Mouse (Mus musculus): ENCODE results near the gene Cldn1.

Cldn1 gene

DNA sequence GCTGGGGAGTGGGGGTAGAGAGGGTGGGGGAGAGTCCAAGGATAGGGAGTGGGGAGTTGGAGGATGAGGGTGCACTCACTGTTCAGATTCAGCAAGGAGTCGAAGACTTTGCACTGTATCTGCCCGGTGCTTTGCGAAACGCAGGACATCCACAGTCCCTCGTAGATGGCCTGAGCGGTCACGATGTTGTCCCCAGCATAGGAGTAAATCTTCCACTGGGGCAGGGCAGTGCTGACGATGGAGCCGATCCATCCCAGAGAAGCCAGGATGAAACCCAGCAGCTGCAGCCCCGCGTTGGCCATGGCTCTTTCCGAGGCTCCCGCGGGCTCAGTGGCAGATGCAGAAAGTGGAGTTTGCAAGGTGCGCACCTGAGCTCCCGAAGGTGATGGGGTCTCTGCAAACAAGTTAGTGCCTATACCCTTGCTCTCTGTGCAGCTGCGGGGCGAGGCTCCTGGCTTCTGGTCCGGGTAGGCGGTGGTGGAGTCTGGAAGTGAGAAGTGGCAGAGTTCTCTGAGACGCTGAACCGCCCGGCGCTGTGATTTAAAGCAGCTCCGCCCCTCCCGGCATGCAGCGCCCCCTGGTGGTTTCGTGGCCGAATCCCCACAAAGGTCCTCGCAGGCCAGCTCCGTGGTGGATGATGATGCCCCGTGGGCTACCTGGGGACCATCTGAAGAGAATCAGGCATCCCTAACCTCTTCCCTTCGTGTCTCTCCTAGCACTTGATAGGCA lies at the start of gene Cldn1:
Gene Cldn1, minus strand, starts transcription at position 517 of the 729 bp plus-strand sequence.
- DNase-seq (ENCODE audit: low spot score) = peak; percentile 54

DNA sequence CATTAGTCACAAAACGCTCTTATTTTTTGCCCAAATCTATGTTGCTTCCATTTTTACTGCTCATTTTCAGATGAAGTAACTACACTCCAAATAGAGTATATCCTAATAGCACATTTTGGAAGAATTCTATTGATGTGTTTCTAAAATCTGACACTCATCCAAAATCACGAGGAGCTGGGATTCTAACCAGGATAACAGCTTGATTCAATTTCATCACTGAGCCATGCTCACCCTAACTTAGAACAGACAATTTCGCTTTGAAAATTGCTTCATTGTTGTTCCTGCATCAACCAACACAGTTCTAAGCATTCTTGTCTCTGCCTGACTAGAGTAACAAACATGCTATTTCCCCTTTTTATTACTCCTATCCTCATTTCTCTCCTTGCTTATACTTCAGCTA lies 47.0 kb upstream of the Cldn1 start:
- no peak for DNase-seq (ENCODE audit: low spot score)

DNA sequence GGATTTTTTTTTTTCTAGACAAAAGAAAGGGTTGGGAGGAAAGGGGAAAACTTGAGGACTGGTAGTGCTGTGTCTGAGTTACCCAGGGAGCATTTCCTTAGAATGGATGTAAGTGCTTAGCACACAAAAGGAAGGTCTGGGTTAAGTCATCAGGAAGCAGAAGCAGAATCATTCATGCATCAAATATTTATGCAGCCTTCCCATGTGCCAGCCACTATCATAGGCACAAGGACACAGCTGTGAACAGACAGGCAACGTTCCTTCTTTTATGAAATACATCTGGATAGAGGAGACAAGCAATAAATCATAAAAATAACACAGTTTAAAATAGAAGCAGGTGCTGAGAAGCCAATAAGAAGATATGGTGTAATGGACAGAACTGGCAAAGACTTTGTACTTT lies 32.4 kb upstream of the Cldn1 start:
- no peak for DNase-seq (ENCODE audit: low spot score)

DNA sequence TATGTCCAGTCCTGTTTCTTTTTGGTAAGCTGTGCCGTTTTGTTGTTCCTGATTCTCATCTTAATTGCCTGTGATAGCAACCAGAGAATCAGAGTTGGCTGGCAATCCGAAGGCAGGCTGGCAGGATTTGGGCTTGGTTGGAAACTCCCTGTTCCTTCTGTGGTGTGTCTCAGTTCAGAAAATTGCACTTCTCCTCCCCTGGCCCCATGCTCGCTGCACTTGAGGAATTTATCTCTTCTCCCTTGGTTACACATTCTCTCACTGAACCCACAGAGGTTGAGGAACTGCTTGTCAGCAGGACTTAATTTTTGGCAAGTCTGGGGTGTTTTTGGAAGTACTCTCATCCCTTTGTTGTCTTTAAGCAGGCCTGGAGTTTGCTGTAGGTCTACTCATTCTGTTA lies 29.3 kb upstream of the Cldn1 start:
- DNase-seq (ENCODE audit: low spot score) = no peak

DNA sequence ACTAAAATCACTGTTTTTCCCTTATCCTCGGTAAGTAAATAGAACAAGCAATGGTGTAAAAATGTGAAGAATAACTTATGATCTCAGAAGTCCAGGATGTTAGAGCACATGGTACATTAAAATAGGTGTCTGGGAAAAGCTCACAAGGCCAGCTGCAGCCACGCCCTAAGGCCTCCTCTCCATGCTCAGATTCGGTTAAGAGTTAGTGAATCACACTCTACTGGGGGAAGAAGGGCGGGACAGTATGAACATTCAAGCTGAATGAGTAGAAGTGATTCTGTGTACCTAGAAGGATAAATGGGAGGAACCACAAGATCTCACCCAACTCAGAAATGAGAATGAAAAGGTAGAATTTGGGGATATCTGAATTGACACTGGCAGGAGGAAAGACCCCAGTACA lies 28.9 kb upstream of the Cldn1 start:
- no peak for DNase-seq (ENCODE audit: low spot score)

DNA sequence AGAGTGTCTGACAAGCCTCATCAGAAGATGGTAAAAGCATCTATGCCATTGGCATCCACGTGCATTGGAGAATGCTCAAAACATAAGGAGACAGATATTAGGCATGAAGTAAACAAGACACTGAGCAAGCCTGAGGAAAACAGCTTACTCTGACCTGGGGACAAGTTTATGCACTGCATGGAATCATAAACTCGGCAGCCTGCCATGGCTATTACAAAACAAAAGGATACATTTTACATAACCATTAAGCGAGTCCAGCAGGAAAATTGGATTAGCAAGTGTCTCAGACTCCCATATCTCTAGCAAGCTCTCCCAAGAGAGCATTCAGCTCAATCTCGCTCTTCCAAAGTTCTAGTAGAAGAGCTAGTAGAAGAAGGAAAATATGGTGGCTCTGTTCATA lies 19.3 kb upstream of the Cldn1 start:
- no peak for DNase-seq (ENCODE audit: low spot score)

DNA sequence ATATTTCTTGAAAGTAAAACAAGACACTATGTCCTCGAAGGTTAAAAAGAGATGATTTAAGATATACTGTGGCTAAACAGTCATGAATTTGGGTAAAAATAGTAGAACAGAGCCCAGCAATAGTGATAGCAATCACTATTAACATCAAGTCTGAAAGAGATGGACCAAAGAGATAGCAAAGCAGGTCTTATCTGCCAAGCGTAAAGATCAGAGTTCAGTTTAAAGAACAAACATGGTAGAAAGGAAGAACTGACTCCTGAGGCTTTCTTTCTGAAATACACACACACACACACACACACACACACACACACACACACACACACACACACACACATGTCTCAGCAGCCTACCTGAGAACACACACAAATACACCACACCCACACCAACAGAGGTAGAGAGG lies 14.5 kb upstream of the Cldn1 start:
- no peak for DNase-seq (ENCODE audit: low spot score)

DNA sequence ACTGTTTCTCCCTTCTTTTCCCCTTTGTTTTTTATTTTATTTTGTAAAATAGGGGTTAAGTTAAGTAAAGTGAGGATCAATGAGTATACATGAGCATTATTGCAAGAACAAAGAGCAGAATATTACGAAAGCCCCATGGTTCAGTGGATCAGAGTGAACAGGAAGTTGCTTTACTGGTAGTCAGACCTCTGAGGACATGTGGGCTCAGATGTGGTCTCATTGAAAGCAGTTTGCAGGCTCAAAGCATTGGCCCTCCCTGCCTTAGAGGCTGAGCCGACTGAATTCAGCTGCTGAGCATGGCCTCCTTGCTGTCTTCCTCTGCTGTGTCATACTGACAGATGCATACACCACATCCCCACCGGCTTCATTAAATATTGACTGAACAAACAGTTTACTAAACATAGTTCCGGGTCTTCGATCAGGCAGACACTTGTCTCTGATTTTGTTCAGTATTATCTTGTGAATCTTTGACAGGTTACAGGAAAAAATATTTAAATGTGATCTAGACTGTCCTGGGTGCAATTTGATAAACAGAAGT lies 12.5 kb upstream of the Cldn1 start:
- no peak for DNase-seq (ENCODE audit: low spot score)

DNA sequence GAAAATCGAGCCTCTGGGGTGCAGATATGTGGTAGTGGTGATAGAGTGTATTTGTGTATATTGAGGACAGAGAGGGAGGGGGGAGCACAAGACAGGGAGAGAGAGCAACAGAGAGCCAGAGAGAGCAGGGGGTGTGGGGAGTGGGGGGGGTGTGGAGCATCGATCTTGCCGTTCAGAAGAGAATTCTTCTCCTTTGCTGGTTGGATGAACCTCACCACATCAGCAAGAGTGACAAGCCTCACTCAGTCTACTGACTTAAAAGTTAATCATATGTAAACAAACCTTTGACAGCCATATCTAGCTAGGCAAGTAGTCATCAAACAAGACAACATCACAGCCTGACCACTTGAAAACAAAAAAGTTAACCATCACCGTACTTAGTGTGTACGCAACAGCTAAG lies 5.5 kb upstream of the Cldn1 start:
- no peak for DNase-seq (ENCODE audit: low spot score)

DNA sequence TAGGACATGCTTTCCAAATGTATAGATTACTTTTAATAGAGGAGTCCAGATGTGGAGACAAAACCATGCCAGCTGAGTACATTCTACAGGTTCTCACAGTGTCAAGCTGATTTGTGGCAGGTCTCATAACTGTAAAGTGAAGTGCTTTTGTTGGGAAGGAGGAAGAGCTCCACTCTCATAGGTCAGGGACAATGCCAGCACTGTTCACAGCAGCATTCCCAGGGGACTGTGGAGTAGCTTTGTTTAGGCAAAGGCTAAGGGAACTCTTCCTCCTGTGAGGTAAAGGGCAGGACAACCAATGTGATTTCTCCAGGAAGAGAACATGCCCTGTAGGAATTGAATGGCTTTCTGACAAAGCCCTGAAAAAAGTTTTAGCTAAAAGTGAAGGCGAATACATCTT lies 1.5 kb downstream of the Cldn1 start:
- DNase-seq (ENCODE audit: low spot score) = no peak

DNA sequence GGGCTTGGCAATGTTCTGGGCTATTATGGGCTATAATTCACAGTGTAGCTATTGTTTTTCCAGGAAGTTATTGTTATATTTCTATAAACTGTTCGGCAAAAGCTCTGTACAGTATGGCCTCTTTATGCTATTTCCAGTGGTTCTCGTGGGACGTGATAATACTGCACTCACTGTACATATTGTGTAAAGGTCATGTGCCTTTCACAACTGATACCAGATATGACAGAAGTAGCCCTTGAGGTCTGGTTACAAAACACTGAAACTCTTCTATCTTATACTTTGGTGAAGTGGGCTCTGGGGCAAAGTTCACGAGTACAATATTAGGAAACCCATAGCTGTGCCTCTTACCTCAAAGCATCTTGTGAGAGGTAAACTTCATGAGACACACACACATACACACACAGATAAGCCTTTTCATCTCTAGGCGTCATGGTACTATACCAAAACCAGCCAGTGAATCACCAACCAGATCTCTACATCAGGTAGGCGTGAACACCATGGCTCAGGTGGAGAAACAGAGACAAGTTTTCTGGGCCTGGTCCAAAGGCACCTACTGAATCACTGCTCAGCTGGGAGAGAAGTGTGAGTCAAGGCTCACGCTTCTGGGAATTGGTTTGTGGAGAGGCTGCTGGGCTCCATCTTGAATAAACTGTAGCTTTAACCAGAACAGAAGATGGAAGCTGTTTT lies 2.5 kb downstream of the Cldn1 start:
- DNase-seq (ENCODE audit: low spot score) = no peak

DNA sequence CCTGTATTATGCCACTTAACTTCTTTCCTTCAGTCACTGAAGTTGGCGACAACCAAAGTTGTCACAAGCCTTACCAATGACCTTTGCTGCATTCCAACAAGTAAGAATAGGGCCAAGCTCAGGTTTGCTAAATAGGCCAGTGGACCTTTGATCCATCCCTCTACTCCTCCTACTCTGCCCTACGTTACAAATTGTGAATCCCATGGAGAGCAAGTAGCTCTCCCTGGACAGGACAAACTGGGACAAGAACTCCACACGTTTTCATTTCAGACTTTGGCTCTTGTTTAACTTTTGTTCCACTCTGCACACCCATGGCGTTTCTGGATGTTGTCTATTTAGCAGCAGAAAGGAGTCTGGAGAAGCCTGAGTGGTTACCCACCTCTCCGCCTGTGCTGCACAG lies 3.5 kb downstream of the Cldn1 start:
- DNase-seq (ENCODE audit: low spot score) = no peak

DNA sequence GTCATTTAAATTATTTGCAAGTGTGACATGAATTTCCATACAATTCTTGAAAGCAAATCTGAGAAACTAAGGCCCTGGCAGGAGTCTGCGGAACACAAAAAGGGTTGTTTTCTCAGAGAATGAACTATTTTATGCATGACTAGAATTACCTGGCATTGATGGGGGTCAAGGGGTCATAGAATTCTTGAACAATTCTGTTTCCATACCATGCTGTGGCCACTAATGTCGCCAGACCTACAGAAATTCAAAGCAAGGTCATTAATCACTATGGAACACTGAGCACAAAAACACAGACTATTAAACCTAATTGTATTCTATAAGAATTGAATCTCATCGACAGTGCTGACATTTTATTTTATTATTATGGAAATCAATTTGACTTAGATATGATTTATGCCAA lies 10.9 kb downstream of the Cldn1 start:
- no peak for DNase-seq (ENCODE audit: low spot score)

DNA sequence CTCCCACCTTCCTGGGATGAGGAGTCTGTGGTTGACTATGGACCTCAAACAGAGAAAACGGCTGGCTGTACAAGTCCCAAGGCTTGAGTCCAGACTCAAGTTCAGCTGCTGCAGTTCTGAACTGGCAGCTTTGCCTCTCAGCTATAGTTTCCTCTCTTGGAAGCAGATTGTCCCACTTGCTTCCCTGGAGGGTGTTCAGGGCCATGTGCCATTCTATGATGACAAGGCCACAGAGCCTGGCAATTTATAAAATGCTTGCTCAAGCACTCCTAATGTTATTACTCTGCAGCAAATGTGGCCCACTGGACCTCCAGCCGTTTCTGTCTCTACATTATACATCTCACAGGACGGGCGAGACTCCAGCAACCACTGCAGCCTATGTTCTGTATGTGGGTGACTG lies 12.0 kb downstream of the Cldn1 start:
- no peak for DNase-seq (ENCODE audit: low spot score)

DNA sequence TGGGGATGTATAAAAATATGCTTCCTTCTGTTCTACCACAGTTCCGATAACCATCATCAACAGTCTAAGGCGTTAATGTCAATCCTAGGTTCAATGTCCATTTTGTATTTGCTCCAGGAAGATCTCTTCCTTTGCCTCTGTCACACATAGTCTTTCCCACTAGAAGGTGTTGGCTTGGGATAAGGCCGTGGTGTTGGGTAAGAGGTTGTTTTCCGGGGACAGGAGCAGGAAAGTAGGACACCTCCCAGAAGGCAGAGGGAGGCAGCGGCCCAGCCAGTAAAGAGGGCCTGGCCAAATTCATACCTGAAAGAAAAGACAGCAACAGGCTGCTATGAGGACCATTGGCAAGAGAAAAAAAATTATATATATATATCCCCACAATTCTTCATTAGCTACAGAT lies 12.7 kb downstream of the Cldn1 start:
- no peak for DNase-seq (ENCODE audit: low spot score)

DNA sequence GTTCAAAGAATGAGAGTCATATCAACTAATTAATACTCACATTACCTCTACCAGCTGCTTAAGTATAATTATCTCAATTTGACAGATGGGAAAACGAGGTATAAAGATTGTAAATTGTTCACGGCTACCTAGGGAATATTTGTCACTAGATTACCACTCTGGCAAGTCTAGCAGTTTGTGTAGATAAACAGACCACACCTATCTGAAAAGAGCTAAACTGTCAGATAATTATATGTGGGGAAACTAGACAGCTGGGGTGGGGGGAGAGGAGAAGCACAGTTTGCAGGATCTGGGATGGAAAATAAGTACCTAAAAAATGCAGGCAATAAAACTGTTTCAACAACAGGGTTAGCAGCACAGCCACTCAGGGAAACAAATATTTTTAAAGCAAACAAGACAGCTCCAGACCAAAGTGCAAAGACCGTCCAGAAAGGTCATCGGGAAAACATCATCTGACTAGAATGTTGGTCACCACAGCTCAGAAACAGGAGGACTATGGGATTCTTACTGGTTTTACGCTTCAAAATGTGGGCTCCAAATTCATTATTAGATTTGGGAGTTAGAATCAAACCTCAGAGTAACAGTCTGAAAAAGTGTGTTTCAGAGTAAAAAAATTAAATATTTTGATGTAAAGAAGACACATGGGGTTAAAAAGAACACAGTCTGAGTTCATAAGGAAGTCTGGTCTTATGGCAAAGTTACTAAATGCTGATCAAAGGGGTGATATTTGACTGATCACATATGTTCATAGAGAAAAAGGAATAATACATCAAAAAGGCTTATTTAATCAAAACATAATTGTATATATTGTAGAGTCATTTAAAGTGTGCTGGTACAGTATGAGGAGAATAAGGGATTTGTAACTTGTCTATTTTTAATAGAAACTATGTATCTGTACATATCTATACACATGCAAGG lies 13.5 kb downstream of the Cldn1 start:
- DNase-seq (ENCODE audit: low spot score) = no peak

DNA sequence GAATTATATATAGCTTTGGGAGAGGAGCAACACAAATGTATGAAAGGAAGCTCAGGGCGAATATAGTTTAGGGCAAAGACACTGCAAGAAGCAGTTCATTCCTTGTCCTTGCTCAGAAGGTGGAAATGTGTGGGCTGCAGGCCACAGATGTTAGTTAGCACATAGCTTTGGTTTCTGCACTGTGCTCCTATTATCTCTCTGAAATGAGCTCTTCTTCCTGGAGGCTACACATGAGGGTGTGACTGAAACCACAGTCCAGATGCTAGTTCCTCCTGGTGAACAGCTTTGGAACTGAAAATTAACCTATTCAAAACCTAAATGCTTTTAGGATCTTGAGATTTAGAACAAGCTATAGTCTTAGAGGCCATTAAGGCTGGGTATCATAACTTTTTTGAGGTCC lies 16.1 kb downstream of the Cldn1 start:
- no peak for DNase-seq (ENCODE audit: low spot score)

DNA sequence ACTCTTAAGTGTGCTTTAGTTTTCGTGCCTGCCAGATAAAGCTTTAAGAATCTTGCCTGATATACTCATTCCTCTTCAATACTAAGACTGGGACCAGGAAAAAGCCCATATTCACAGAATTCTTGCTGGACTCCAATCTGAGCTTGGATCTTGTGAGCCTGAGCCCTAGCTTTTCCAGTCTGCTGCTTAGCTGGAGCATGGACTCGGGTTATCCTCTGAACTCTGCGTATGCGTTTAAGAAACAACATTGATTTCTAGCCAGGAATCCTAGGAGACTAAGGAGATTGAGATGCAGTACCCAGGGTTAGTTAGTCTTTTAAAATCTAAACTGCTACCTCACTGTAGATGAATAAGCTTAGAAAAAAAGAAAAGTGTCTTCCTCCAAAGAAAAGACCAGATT lies 20.9 kb downstream of the Cldn1 start:
- DNase-seq (ENCODE audit: low spot score) = no peak

DNA sequence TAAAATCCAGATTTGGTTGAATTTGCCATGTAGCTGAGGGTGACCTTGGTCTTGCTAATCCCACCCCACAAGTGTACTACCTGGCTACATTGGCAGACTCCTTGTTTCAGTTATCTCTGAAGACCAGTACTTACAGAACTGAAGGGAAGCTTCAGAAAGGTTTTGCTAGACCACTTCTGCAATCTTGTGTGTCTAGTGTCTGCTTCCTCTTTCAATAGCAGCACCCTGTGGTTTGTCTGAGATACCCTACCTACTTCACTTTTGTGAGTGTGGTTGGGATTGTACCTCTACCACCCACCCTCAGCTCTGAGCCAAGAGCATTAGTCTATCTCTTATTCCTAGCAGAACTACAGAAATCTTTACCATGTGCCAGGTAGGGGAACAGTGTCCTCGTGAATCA lies 22.8 kb downstream of the Cldn1 start:
- DNase-seq (ENCODE audit: low spot score) = no peak

DNA sequence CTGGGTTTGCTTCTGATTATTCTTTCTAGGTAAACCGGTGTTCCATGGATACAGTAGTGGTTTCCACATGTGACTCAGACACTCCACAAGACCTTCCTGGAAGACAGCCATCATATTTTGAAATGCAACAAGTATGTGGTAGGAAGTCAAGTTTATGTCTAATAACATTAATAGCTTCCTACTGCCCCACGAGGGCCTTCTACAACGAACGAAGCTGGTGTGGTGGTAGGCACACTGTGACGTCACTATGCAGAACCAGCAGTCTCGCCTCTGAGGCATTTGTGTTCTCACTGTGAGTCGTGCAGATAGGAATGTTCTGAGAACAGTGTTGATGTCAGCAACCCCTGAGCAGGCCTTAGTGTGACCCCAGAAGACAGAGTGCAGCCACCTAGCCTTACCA lies 55.4 kb downstream of the Cldn1 start:
- no peak for DNase-seq (ENCODE audit: low spot score)

DNA sequence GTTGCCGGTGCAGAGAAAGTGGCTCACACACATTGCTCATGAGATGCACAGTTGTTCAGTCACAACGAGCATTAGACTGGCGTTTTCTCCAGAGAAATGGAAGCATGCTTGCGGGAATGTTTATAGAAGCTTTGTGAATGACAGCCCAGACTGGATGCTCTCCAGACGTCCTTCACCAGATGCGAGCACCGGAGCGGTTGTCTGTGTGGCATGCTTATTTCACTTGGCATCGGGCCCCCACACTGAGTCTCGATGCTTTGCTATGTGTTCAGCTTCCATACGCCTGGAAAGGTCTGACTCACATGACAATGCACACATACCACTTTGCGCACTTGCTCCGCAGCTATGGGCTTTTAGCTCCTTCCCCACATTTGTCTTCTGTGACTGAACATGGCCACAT lies 56.8 kb downstream of the Cldn1 start:
- DNase-seq (ENCODE audit: low spot score) = no peak

DNA sequence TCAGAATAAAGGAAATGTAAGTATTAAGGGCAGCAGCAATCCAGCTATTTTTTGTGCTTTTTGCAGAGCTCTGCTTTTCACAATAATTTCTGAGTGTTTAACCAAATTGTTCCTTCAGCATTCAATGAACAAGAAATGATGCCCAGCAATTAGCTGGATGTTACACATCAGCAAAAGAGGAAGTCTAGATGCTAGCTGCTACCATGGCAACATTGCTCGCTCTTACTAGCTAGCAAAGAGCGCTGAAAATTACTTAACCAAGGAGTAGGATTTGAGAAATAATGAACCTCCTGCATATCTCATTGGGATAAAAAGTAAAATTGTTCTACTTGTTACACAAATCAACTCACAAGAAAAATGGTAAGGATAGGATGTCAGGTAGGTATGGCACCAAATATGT lies 62.2 kb downstream of the Cldn1 start:
- DNase-seq (ENCODE audit: low spot score) = peak; percentile 9

Data from left cerebral cortex, adult 11 months (tissue).